Mouse (Mus musculus) ovary, postnatal 36 days (tissue): ENCODE results near the gene Kat6b.
A peak's percentile ranks its signal among the peaks of the same experiment; 100 is the strongest.

Experiments
- DNase-seq: peaks from one replicate; pipeline ENCODE4 v3.0.0; 2022; ENCODE audit warnings: low spot score, mixed read lengths

The Kat6b gene

GRCm38 (mm10) chr14:21592985-21593750 is 111.9 kb downstream of the Kat6b start:
- DNase-seq = no peak

GRCm38 (mm10) chr14:21599446-21600173 is 118.4 kb downstream of the Kat6b start:
- DNase-seq = no peak

- no peak for DNase-seq
Measured at GRCm38 (mm10) chr14:21600174-21600566, 118.9 kb downstream of the Kat6b start.

GRCm38 (mm10) chr14:21600628-21601027 is 119.4 kb downstream of the Kat6b start:
- no peak for DNase-seq

- no peak for DNase-seq
Measured at GRCm38 (mm10) chr14:21602166-21602565, 120.9 kb downstream of the Kat6b start.

GRCm38 (mm10) chr14:21602937-21603336 is 121.7 kb downstream of the Kat6b start:
- no peak for DNase-seq

- no peak for DNase-seq
Measured at GRCm38 (mm10) chr14:21607686-21608085, 126.5 kb downstream of the Kat6b start.

GRCm38 (mm10) chr14:21608886-21609285 is 127.7 kb downstream of the Kat6b start:
- no peak for DNase-seq

- DNase-seq = no peak
Measured at GRCm38 (mm10) chr14:21610224-21610623, 129.0 kb downstream of the Kat6b start.

GRCm38 (mm10) chr14:21613031-21613430 is 131.8 kb downstream of the Kat6b start:
- no peak for DNase-seq

- DNase-seq = no peak
Measured at GRCm38 (mm10) chr14:21614103-21614502, 132.9 kb downstream of the Kat6b start.

GRCm38 (mm10) chr14:21615853-21616252 is 134.6 kb downstream of the Kat6b start:
- DNase-seq = no peak

- DNase-seq = no peak
Measured at GRCm38 (mm10) chr14:21617221-21617980, 136.2 kb downstream of the Kat6b start.

- no peak for DNase-seq
Measured at GRCm38 (mm10) chr14:21619951-21620350, 138.7 kb downstream of the Kat6b start.

- DNase-seq = no peak
Measured at GRCm38 (mm10) chr14:21625946-21626345, 144.7 kb downstream of the Kat6b start.

- DNase-seq = no peak
Measured at GRCm38 (mm10) chr14:21631665-21632200, 150.5 kb downstream of the Kat6b start.

GRCm38 (mm10) chr14:21636548-21636947 is 155.3 kb downstream of the Kat6b start:
- DNase-seq = no peak

GRCm38 (mm10) chr14:21640806-21641435 is 159.7 kb downstream of the Kat6b start:
- no peak for DNase-seq

- DNase-seq = no peak
Measured at GRCm38 (mm10) chr14:21653813-21654212, 172.6 kb downstream of the Kat6b start.

GRCm38 (mm10) chr14:21659155-21659554 is 177.9 kb downstream of the Kat6b start:
- no peak for DNase-seq

GRCm38 (mm10) chr14:21659652-21660051 is 178.4 kb downstream of the Kat6b start:
- DNase-seq = peak; percentile 40
